Mouse (Mus musculus) left cerebral cortex, adult 8-10 months (tissue): ENCODE results near the gene Bcl11a. TPM values are rescaled to one million over a fixed set of nuclear protein-coding genes. Genes with fewer than 3 reads are reported as not detected.
"Not testable (repeated sequence)": the region's sequence is repeated elsewhere in the genome, so short reads cannot be mapped to it uniquely, and the experiment has no call there.

Experiments
- DNase-seq, 2 experiments: peaks; one replicate each; pipeline ENCODE4 v3.0.0; 2022; ENCODE audit warnings: low spot score in 2 of 2
- total RNA-seq, 4 experiments: library from RNA; stranded (reverse); gene quantifications; 2 replicates each; pipeline ENCODE4 v1.2.4; 2022

Gene Bcl11a
- total RNA-seq, 4 experiments from 2014 or later: 86.5 to 98.6 (median 91.1) TPM

- no peak for DNase-seq
Measured at GRCm38 (mm10) chr11:24098662-24099061, 20.8 kb downstream of the Bcl11a start.

DNA sequence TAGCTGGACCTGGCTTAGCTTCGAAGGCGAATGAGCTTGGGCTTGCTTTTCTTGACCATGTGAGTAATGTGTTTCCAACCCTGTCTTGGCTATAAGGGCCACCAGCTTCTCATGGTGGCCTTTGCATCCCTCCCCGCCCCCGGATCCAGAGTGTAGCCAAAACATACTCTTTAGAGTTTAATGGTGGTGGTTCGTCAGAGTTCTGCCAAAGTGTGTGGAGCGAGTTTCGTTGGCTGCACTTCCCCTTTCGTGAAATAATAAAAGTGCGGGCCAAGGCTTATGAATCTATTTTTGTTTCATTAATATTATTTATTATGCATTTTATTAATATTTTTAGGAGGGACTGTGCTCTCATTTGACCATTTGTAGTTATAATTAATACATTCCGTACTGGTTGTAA lies 21.4 kb downstream of the Bcl11a start:
- no peak for DNase-seq

GRCm38 (mm10) chr11:24099886-24100293 lies 22.0 kb downstream of the Bcl11a start:
- DNase-seq: no peak

- DNase-seq: no peak
Measured at GRCm38 (mm10) chr11:24100449-24101070, 22.7 kb downstream of the Bcl11a start.

GRCm38 (mm10) chr11:24101625-24102024 lies 23.8 kb downstream of the Bcl11a start:
- no peak for DNase-seq

- DNase-seq: no peak
Measured at GRCm38 (mm10) chr11:24102372-24102771, 24.5 kb downstream of the Bcl11a start.

DNA sequence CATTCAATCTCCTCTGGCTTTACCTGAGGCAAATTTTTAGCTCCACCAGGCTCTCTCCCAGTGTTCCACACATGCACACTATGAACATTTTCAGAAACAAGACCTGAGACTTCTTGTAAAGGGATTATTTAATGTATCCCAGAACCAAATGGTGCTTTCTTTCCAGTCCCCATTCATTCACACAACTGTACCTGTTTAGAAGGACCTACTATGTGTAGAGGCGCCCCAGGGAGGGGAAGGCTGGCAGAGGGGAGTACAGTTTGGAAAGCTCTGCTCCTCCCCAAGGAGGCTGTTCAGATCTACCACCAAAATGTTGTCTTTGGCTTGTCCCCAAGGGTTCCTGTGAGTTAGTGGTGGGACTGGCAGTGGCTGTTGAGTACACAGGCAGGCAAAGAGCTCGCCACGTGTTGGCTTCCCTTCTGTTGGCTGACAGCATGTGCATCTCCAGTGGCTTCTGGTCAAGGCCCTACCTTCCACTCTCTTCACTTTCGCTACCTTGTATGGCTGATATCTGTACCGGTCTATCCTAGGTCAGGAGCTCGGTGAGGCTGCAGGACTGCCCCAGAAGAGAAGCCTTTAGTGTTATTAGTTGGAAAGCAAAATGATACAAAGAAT lies 25.4 kb downstream of the Bcl11a start:
- DNase-seq: no peak

GRCm38 (mm10) chr11:24107414-24107813 lies 29.6 kb downstream of the Bcl11a start:
- peak in 1 of 2 experiments; percentile 47 for DNase-seq

DNA sequence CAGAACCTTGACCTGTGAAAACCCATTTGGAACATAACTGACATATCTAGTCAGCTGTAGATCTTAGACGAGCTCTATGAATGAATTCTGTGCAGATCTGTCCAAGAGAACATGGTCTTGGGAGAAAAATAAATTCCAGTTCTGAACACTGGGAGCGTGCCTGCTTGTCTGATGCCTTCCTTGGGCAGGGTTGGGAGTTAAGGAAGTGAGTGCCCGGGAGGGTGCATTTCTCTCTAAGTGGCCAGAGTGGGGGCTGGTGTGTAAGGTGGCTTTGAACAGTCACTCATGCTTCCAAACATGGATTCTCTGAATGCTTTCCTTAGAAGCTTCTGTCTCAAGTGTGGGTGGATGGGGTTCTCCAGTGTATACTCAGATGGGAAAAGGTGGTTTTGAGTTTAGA lies 31.1 kb downstream of the Bcl11a start:
- DNase-seq: no peak

GRCm38 (mm10) chr11:24109388-24109787 lies 31.5 kb downstream of the Bcl11a start:
- DNase-seq: no peak

DNA sequence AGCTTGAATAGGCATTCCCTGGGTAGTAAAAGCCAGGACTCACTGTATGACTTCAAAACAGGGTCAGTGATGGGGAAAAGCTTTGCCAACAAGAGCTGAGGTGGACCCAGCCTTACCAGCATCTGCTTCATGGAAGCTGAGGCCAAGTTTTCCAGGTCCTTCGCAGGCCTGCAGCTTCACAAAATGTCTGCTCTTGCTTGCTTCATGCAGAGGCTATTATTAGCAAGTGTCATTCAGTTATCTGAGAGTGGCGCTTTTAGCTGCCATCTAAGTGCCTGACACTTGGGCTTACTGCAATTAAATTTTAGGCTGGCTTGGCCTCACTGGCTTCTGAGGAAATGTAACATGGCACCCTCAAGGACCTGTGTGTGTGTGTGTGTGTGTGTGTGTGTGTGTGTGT lies 32.3 kb downstream of the Bcl11a start:
- no peak for DNase-seq

DNA sequence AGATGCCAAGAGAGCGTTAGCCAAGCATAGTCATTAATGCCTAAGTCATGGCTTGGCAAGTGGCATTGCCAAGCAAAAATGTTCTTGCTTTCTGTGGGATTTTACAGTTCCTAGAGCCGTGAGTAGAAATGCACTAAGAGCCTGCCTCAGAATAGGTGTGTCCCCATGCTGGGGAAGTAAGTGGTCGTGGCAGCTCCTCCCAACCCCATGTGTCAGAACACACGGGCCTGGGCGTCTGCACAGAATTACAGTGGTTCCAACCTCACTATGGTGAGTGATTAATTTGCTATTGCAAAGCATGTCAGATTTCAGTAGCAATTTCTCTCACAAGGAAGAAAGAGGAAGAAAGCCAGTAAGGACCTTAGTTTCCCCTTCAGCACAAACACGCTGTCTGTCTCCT lies 33.9 kb downstream of the Bcl11a start:
- no peak for DNase-seq

DNA sequence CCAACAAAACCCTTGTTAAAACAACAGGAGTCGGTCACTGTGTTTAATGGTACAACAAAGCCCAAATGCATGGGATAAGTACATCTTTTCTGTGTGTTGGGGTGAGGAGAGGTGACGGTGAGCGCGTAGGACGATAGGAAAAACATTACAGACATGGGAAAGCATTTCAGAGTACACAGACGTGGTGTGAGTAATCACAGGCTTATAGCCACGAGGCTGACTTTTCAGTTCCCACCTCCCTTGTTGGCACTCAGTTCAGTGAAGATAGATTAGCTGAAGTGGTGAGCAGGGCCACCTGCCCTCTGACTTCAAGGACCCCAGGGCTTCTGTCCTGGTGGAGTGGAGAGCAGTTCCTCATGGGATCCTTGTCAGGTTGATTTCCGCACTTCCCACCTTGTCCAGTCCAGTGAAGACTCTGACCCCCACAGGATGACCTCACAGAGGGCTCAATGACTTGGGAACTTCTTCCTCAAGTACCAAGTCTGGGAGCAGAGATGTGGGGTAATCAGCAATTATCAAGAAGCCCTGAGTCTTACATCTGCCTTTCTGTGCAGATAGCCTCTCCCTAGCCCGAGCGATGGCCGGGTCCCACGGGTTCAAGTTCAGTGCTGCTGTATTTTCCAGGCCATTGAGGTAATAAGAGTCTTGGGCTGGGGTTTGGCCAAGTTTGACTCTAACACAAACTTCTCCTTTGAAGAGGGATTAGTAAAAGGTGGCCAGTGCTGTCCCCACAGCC lies 37.3 kb downstream of the Bcl11a start:
- DNase-seq: no peak

DNA sequence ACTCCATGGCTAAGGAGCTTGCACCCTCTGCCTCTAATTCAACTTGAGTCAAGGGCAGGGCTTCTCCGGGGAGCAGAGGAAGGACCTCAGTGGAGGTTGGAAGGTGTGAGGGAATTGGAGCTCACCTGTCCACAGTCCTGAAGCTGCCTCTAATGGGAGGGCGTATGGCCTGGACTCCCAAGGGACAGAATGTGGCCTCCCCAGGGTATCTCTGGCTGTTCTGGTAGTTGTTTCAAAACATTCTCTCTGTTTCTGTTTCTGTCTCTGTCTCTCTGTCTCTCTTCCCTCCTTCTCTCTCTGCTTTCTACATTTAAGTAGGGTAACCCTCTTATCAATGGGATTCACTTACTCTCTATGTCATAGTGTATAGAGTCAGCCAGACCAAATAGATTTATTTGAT lies 38.2 kb downstream of the Bcl11a start:
- DNase-seq: no peak

GRCm38 (mm10) chr11:24116582-24117318 lies 38.9 kb downstream of the Bcl11a start:
- no peak for DNase-seq

DNA sequence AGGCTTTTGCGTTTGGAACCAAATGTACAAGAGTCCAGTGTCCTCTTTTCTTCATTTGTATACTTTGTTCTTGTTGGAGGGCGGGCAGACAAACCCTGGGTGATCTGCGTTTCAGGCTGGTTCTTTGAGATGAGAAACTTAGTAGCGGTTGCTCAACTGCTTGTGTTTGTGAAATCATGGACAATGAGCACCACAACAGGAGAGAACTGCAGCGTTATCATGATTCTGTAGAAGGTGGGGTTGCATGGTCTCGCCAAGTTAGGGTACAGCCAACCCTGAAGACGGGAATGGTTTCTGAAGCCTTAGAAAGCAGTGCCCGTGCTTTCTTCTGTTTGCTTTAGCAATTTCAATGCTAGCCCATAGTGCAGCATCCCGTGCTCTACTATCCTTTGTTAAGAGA lies 43.3 kb downstream of the Bcl11a start:
- DNase-seq: no peak

- no peak for DNase-seq
Measured at GRCm38 (mm10) chr11:24122899-24123298, 45.0 kb downstream of the Bcl11a start.

DNA sequence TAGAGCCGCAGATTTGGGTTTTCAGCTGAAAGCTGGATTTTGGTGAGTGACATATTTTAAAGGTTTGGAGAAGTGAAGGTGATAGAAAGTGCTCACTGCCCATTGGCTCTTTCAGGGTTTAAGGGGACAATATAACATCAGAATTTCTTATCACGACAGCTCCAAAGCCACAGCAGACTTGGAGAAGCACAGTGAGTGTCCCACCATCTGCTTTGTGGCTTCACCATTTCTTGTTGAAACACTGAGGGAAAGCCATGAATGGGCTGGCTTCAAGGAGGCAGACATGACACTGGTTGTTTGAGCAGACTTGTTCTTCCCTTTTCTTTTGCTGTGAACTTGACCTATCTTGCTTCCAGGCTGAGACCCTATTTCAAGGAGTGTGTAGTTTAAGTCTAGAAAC lies 46.1 kb downstream of the Bcl11a start:
- no peak for DNase-seq

- peak in 1 of 2 experiments; percentile 76 for DNase-seq
Measured at GRCm38 (mm10) chr11:24125098-24125497, 47.2 kb downstream of the Bcl11a start.

- no peak for DNase-seq
Measured at GRCm38 (mm10) chr11:24128001-24128400, 50.1 kb downstream of the Bcl11a start.

DNA sequence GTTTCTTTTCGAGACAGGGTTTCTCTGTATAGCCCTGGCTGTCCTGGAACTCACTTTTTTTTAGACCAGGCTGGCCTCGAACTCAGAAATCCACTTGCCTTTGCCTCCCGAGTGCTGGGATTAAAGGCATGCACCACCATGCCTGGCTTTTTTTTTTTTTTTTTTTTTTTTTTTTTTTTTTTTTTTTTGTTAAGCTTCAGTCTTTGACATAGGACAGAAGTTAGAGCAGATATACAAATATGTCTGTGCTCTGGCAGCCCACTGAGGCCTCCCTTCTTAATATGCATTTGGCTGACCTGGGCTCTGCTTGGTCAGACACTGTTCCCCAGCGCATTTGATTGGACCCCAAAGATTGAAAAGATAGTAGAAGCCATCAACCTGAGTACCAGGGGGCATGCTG lies 51.0 kb downstream of the Bcl11a start:
- DNase-seq: not testable (repeated sequence)
